ENCODE assay signal across 30 mouse cellular contexts in genomic region chr9:44423576-44423975, GRCm38 (mm10). TPM values are rescaled to one million over a fixed set of nuclear protein-coding genes. Genes with fewer than 3 reads are reported as not detected.
DNase-seq lines count a peak whose midpoint lies in the region; ATAC-seq and TF ChIP-seq lines count a peak whose summit lies in the region.
"Had no signal": no experiment of that assay in that cellular context is flagged by ENCODE, and none has a peak within 500 bp of the region (broad histone marks: within the 10 kb centered on the region; RNA-seq: fewer than 3 reads in every experiment).

No protein-coding gene starts in this region.

- no peaks in the 10 kb centered on the region for H3K27me3 ChIP-seq in E14TG2a.4 (ENCODE audit: insufficient read depth, low read length)
- H3K27me3 ChIP-seq in midbrain, embryonic 15.5 days (replicated peaks) = no peaks in the 10 kb centered on the region
- H3K27me3 ChIP-seq: CH12.LX, Patski had no signal

- H3K4me3 ChIP-seq in E14TG2a.4 (replicated peaks; ENCODE audit: low read length) (peak overlapping the region; percentile 55), ES-E14 (ENCODE audit: insufficient read depth in 1 of 2, low read depth in 1 of 2, low read length in 2 of 2, poor library complexity in 1 of 2, severe bottlenecking in 1 of 2) (no peak overlapping the region)
- H3K4me3 ChIP-seq in lung, adult 2 months (replicated peaks; ENCODE audit: extremely low read depth, low read depth, low read length) = no peak overlapping the region
- H3K4me3 ChIP-seq in midbrain, embryonic 15.5 days = no peak overlapping the region

- no peak for TF ChIP-seq POLR2A in lung, adult 2 months (IDR thresholded peaks at IDR 0.05; ENCODE audit: borderline replicate concordance, extremely low read depth, low read depth, low read length)

- intact Hi-C loops in heart, postnatal 10 days (cut with DNase I) = no loop called here

- H3K9ac ChIP-seq in ES-E14 (ENCODE audit: insufficient read depth, low read depth, low read length, poor library complexity, severe bottlenecking) = no peak overlapping the region
- no peak overlapping the region for H3K9ac ChIP-seq in midbrain, embryonic 15.5 days

- H3K9me3 ChIP-seq in E14TG2a.4 (ENCODE audit: low read length) (no peaks in the 10 kb centered on the region), ES-E14 (ENCODE audit: control insufficient read depth, insufficient read depth, low read depth, low read length) (no peaks in the 10 kb centered on the region)
- H3K9me3 ChIP-seq in midbrain, embryonic 15.5 days = no peaks in the 10 kb centered on the region

- H3K36me3 ChIP-seq in E14TG2a.4 (ENCODE audit: insufficient read depth, low read length) (peaks cover 12% of the 10 kb centered on the region), ES-E14 (ENCODE audit: control insufficient read depth, insufficient read depth, low read length, poor library complexity, severe bottlenecking) (no peaks in the 10 kb centered on the region)
- no peaks in the 10 kb centered on the region for H3K36me3 ChIP-seq in midbrain, embryonic 15.5 days (replicated peaks)
- H3K36me3 ChIP-seq: G1E had no signal

- no peak overlapping the region for H3K4me2 ChIP-seq in midbrain, embryonic 15.5 days

- in situ Hi-C loops in ES-E14 (cut with MboI; ENCODE audit: low sequenced_read_pairs in 2 of 2, unreplicated experiment in 2 of 2) = no loop called here

- H3K4me1 ChIP-seq in E14TG2a.4 (replicated peaks; ENCODE audit: low read depth, low read length) (peaks cover 58% of the 10 kb centered on the region), ES-E14 (ENCODE audit: control insufficient read depth in 2 of 2, insufficient read depth in 2 of 2, low read length in 2 of 2, poor library complexity in 1 of 2) (peaks cover 5 to 12% of the 10 kb centered on the region in 2 experiments)
- H3K4me1 ChIP-seq in lung, adult 2 months (ENCODE audit: control insufficient read depth, insufficient read depth, low read length) = no peaks in the 10 kb centered on the region
- H3K4me1 ChIP-seq in midbrain, embryonic 15.5 days = peaks cover 2% of the 10 kb centered on the region; the same call in 1 of the 2 replicates

- peak overlapping the region; percentile 18; the same call in 1 of the 2 replicates for H3K27ac ChIP-seq in ES-E14 (ENCODE audit: insufficient read depth, low read depth, low read length, poor library complexity, severe bottlenecking)
- no peak overlapping the region for H3K27ac ChIP-seq in midbrain, embryonic 15.5 days

- TF ChIP-seq CTCF in E14TG2a.4 (conservative IDR thresholded peaks at IDR 0.05; ENCODE audit: low read length) = no peak
- no peak for TF ChIP-seq CTCF in lung, adult 2 months (IDR thresholded peaks at IDR 0.05; ENCODE audit: insufficient read depth, low read length)

- DNase-seq in ES-E14 (ENCODE audit: low read depth, low spot score) (no peak), R1 (ENCODE audit: low read depth, low spot score) (peak; percentile 58), ZHBTc4 (ENCODE audit: low read depth, low spot score) (peak; percentile 58)
- DNase-seq in lung, adult 2 months = no peak
- DNase-seq in heart, postnatal 10 days = no peak
- DNase-seq: adrenal gland, adult 2 months; adrenal gland, adult 8-10 months; adrenal gland, postnatal 10 days; adrenal gland, postnatal 14 days; adrenal gland, postnatal 25 days; adrenal gland, postnatal 36 days; B cell, adult 2 months; cerebellum, adult 11 months; cerebellum, adult 11-12 months; cerebellum, adult 18-20 months; cerebellum, adult 2 months; cerebellum, adult 8-10 months; cerebellum, adult 9-10 months had no signal

- 72% methylated on average over 4 of the region's 4 CpGs for WGBS in lung, adult 2 months
- 87% methylated on average over 4 of the region's 4 CpGs for WGBS in midbrain, embryonic 15.5 days

- no peak for ATAC-seq in inflammation-experienced regulatory T-cells, adult 6 months
- ATAC-seq in midbrain, embryonic 15.5 days (replicated peaks) = no peak
- ATAC-seq: activated CD4-positive, CD25-positive, alpha-beta regulatory T cell, adult 4 months; CD4-positive, CD25-positive, alpha-beta regulatory T cell, adult 4 months; Patski had no signal

TF ChIP-seq in ES-E14, 5 proteins besides CTCF, POLR2A, EP300 and RAD21:
- TF ChIP-seq ZC3H11A (IDR thresholded peaks at IDR 0.05; ENCODE audit: borderline replicate concordance, low read depth, low read length) (no peak), MAFK (IDR thresholded peaks at IDR 0.05; ENCODE audit: insufficient read depth, low read depth, low read length) (no peak), ZNF384 (IDR thresholded peaks at IDR 0.05; ENCODE audit: low read depth, low read length) (no peak), HCFC1 (IDR thresholded peaks at IDR 0.05; ENCODE audit: borderline replicate concordance, insufficient read depth, low read length) (no peak), CHD2 (IDR thresholded peaks at IDR 0.05; ENCODE audit: low read depth, low read length) (no peak)

RNA-seq across cellular contexts. Expression of gene Ccdc84, which starts 5.2 kb away (rescaled TPM):
- total RNA-seq in ES-E14 (2012; rRNA removed) = 38.3 and 57.0 TPM in 2 replicates
- polyA plus RNA-seq in lung, adult 2 months (2012; rRNA removed) = 16.4 and 23.0 TPM in 2 replicates
- 10 to 100 TPM; 13.6 to 35.6 (median 25.7) TPM for polyA plus RNA-seq in inflammation-experienced regulatory T-cells, adult 6 months (2017; shearing (Covaris generic))
- total RNA-seq in heart, postnatal 10 days (2021) = 10 to 100 TPM; 11.6 to 12.0 TPM
- 37.6 and 39.9 TPM in 2 replicates for polyA plus RNA-seq in midbrain, embryonic 15.5 days (2015; fragmentation: Nextera tagmentation; extraction: Ambion mirVana)

RNA-seq across cellular contexts. Expression of gene Trappc4, which starts 16.2 kb away (rescaled TPM):
- total RNA-seq in ES-E14 (2012; rRNA removed) = 88.2 and 95.1 TPM in 2 replicates
- 42.2 and 43.8 TPM in 2 replicates for polyA plus RNA-seq in lung, adult 2 months (2012; rRNA removed)
- 100 to 1,000 TPM; 128 to 165 (median 154) TPM for polyA plus RNA-seq in inflammation-experienced regulatory T-cells, adult 6 months (2017; shearing (Covaris generic))
- 10 to 100 TPM; 34.8 to 42.5 TPM for total RNA-seq in heart, postnatal 10 days (2021)
- 317 and 321 TPM in 2 replicates for polyA plus RNA-seq in midbrain, embryonic 15.5 days (2015; fragmentation: Nextera tagmentation; extraction: Ambion mirVana)

RNA-seq across cellular contexts. Expression of gene Rps25, which starts 16.6 kb away (rescaled TPM):
- 1,792 and 2,115 TPM in 2 replicates for total RNA-seq in ES-E14 (2012; rRNA removed)
- polyA plus RNA-seq in lung, adult 2 months (2012; rRNA removed) = 117 and 226 TPM in 2 replicates
- 1,000 to 10,000 TPM; 2,506 to 3,849 (median 3,609) TPM for polyA plus RNA-seq in inflammation-experienced regulatory T-cells, adult 6 months (2017; shearing (Covaris generic))
- 1,000 to 10,000 TPM; 1,003 to 1,015 TPM for total RNA-seq in heart, postnatal 10 days (2021)
- polyA plus RNA-seq in midbrain, embryonic 15.5 days (2015; fragmentation: Nextera tagmentation; extraction: Ambion mirVana) = 965 and 984 TPM in 2 replicates

RNA-seq across cellular contexts. Expression of gene Foxr1, which starts 17.4 kb away (rescaled TPM):
- 0.79 and 1.9 TPM in 2 replicates for total RNA-seq in ES-E14 (2012; rRNA removed)
- polyA plus RNA-seq in lung, adult 2 months (2012; rRNA removed) = 0.16 TPM in 1 of 2 replicates, not detected in the other
- under 1 TPM in 2 of 3 experiments, not detected in 1; 0.17 to 0.72 TPM for polyA plus RNA-seq in inflammation-experienced regulatory T-cells, adult 6 months (2017; shearing (Covaris generic))
- total RNA-seq in heart, postnatal 10 days (2021) = not detected
- polyA plus RNA-seq in midbrain, embryonic 15.5 days (2015; fragmentation: Nextera tagmentation; extraction: Ambion mirVana) = not detected in 2 replicates
- total RNA-seq: adrenal gland, adult 18-20 months; adrenal gland, adult 2 months; adrenal gland, adult 8-10 months; adrenal gland, postnatal 10 days; adrenal gland, postnatal 14 days; adrenal gland, postnatal 25 days; adrenal gland, postnatal 36 days; adrenal gland, postnatal 4 days had no signal
- polyA plus RNA-seq: adrenal gland, adult 2 months; brain, embryonic 14.5 days; C2C12; cerebellum, adult 2 months; G1E; Patski had no signal

RNA-seq across cellular contexts. Expression of gene Slc37a4, which starts 26.9 kb away (rescaled TPM):
- total RNA-seq in ES-E14 (2012; rRNA removed) = 9.8 and 10.0 TPM in 2 replicates
- 20.7 and 29.8 TPM in 2 replicates for polyA plus RNA-seq in lung, adult 2 months (2012; rRNA removed)
- 10 to 100 TPM; 13.6 to 24.2 (median 18.2) TPM for polyA plus RNA-seq in inflammation-experienced regulatory T-cells, adult 6 months (2017; shearing (Covaris generic))
- total RNA-seq in heart, postnatal 10 days (2021) = 10 to 100 TPM; 29.2 to 31.6 TPM
- polyA plus RNA-seq in midbrain, embryonic 15.5 days (2015; fragmentation: Nextera tagmentation; extraction: Ambion mirVana) = 44.6 and 44.9 TPM in 2 replicates

Comparison
In these comparisons a context has a peak if more than half of its experiments do, and no peak if none do; other contexts are left out.
1. DNase-seq: peak in R1 (single experiment) and ZHBTc4 (single experiment); none in ES-E14 (single experiment), lung, adult 2 months (single experiment) and heart, postnatal 10 days (0 of 2).